ENCODE assay signal across 10 mouse cellular contexts in the genomic region with DNA sequence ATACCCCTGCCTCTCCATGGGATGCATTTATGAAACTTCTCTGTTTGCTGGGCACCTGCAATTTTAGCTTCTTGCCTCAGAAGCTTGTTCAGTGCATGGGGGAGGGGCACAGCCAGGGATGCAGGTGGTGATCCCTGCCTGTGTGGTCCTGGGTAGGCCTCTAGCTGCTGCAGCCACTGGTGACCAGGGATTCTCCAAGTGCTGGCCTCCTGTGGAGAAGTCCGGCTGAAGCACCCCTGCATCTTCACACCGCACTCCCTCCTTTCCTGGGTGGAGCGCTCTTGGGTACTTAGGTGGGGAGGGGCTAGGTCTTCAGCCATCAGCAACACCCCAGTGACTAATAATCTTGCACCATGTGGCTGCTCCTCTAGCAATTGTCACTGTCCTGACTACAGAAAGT. TPM values are rescaled to one million over a fixed set of nuclear protein-coding genes. Genes with fewer than 3 reads are reported as not detected.
DNase-seq lines count a peak whose midpoint lies in the region; ATAC-seq and TF ChIP-seq lines count a peak whose summit lies in the region.
"Had no signal": no experiment of that assay in that cellular context is flagged by ENCODE, and none has a peak within 500 bp of the region (broad histone marks: within the 10 kb centered on the region; RNA-seq: fewer than 3 reads in every experiment).

No protein-coding gene starts in this region.

- H3K36me3 ChIP-seq in E14TG2a.4 (ENCODE audit: insufficient read depth, low read length): no peaks in the 10 kb centered on the region
- no peaks in the 10 kb centered on the region for H3K36me3 ChIP-seq in forebrain, embryonic 12.5 days (replicated peaks)
- H3K36me3 ChIP-seq in limb, embryonic 14.5 days (ENCODE audit: control insufficient read depth, insufficient read depth, low read length): no peaks in the 10 kb centered on the region

- no peak for TF ChIP-seq CTCF in E14TG2a.4 (conservative IDR thresholded peaks at IDR 0.05; ENCODE audit: low read length)

- H3K4me1 ChIP-seq in E14TG2a.4 (replicated peaks; ENCODE audit: low read depth, low read length): peaks cover 31% of the 10 kb centered on the region
- peaks cover 23% of the 10 kb centered on the region for H3K4me1 ChIP-seq in forebrain, embryonic 12.5 days
- H3K4me1 ChIP-seq in limb, embryonic 14.5 days (ENCODE audit: control insufficient read depth, insufficient read depth, low read length): peaks cover 15% of the 10 kb centered on the region; the same call in 1 of the 2 replicates

- TF ChIP-seq POLR2A in limb, embryonic 14.5 days (IDR thresholded peaks at IDR 0.05; ENCODE audit: borderline replicate concordance, extremely low read depth, insufficient read depth, insufficient read length): no peak

- peak overlapping the region; percentile 66 for H3K9ac ChIP-seq in forebrain, embryonic 12.5 days
- H3K9ac ChIP-seq in limb, embryonic 14.5 days (ENCODE audit: low read depth, low read length, severe bottlenecking): peak overlapping the region; percentile 25

- ATAC-seq in forebrain, embryonic 12.5 days (ENCODE audit: low FRiP score): peak; percentile 34; the same call in 1 of the 2 replicates
- ATAC-seq in limb, embryonic 14.5 days (ENCODE audit: low FRiP score, low read depth): peak; percentile 1; the same call in 1 of the 2 replicates
- ATAC-seq in megakaryocyte, adult 5-6 weeks (ENCODE audit: poor library complexity, severe bottlenecking): no peak

- peak; percentile 90 for DNase-seq in heart, adult 11 months
- DNase-seq in heart, postnatal 25 days (ENCODE audit: low spot score): no peak
- DNase-seq in limb, embryonic 14.5 days (ENCODE audit: low spot score): no peak
- no peak for DNase-seq in layer of hippocampus, adult 9-11 months
- no peak for DNase-seq in spleen, postnatal 36 days (ENCODE audit: low spot score in 2 of 2)

- intact Hi-C loops in heart, postnatal 25 days (cut with DNase I): loop anchor here (1.0 kb wide), 1 partner anchor 14 kb away; no protein-coding TSS in a partner anchor

- no peaks in the 10 kb centered on the region for H3K9me3 ChIP-seq in E14TG2a.4 (ENCODE audit: low read length)
- H3K9me3 ChIP-seq in forebrain, embryonic 12.5 days: no peaks in the 10 kb centered on the region
- H3K9me3 ChIP-seq in limb, embryonic 14.5 days (ENCODE audit: control insufficient read depth, low read length): no peaks in the 10 kb centered on the region

- peaks cover 82% of the 10 kb centered on the region for H3K27me3 ChIP-seq in E14TG2a.4 (ENCODE audit: insufficient read depth, low read length)
- peaks cover 52% of the 10 kb centered on the region for H3K27me3 ChIP-seq in forebrain, embryonic 12.5 days
- peaks cover 46% of the 10 kb centered on the region for H3K27me3 ChIP-seq in limb, embryonic 14.5 days (ENCODE audit: control insufficient read depth, insufficient read depth, low read length)

- 12% methylated on average over 3 of the region's 3 CpGs for WGBS in forebrain, embryonic 12.5 days
- WGBS in limb, embryonic 14.5 days: 12% methylated on average over 3 of the region's 3 CpGs

- H3K4me3 ChIP-seq in E14TG2a.4 (replicated peaks; ENCODE audit: low read length): peak overlapping the region; percentile 67
- H3K4me3 ChIP-seq in forebrain, embryonic 12.5 days (replicated peaks): peak overlapping the region; percentile 54
- H3K4me3 ChIP-seq in limb, embryonic 14.5 days (replicated peaks; ENCODE audit: low read length): peak overlapping the region; percentile 45

- H3K4me2 ChIP-seq in forebrain, embryonic 12.5 days: peak overlapping the region; percentile 94
- peak overlapping the region; percentile 97 for H3K4me2 ChIP-seq in limb, embryonic 14.5 days (replicated peaks; ENCODE audit: low read depth, low read length, severe bottlenecking)

- H3K27ac ChIP-seq in forebrain, embryonic 12.5 days: no peak overlapping the region
- no peak overlapping the region for H3K27ac ChIP-seq in limb, embryonic 14.5 days (replicated peaks; ENCODE audit: low read depth, low read length)

RNA-seq across cellular contexts. Expression of a gene that starts 1.2 kb away (rescaled TPM):
- total RNA-seq in heart, postnatal 25 days (2021): 1 to 10 TPM; 2.5 to 4.5 TPM
- polyA plus RNA-seq in forebrain, embryonic 12.5 days (2016; fragmentation: Nextera tagmentation; extraction: Ambion mirVana): 9.0 and 10.7 TPM in 2 replicates
- 5.0 and 5.8 TPM in 2 replicates for polyA plus RNA-seq in limb, embryonic 14.5 days (2012; rRNA removed)
- 3.1 and 3.8 TPM in 2 replicates for polyA plus RNA-seq in limb, embryonic 14.5 days (2014; fragmentation: Nextera tagmentation; extraction: Ambion mirVana)
- 0.27 TPM in 1 of 2 replicates, not detected in the other for total RNA-seq in megakaryocyte, adult 5-6 weeks (2015)
- 0.04 and 0.07 TPM in 2 replicates for total RNA-seq in megakaryocyte, adult 5-6 weeks (2017)

RNA-seq across cellular contexts. Expression of a gene that starts 42.8 kb away (rescaled TPM):
- total RNA-seq in heart, postnatal 25 days (2021): not detected
- polyA plus RNA-seq in forebrain, embryonic 12.5 days (2016; fragmentation: Nextera tagmentation; extraction: Ambion mirVana): not detected in 2 replicates
- polyA plus RNA-seq in limb, embryonic 14.5 days (2012; rRNA removed): not detected in 2 replicates
- not detected in 2 replicates for polyA plus RNA-seq in limb, embryonic 14.5 days (2014; fragmentation: Nextera tagmentation; extraction: Ambion mirVana)
- total RNA-seq in megakaryocyte, adult 5-6 weeks (2015): 0.13 and 0.25 TPM in 2 replicates
- not detected in 2 replicates for total RNA-seq in megakaryocyte, adult 5-6 weeks (2017)
- total RNA-seq: layer of hippocampus, postnatal 14 days had no signal
- polyA plus RNA-seq: spleen, adult 2 months had no signal
